Mouse (Mus musculus): ENCODE results near the gene Gm6525. TPM values are rescaled to one million over a fixed set of nuclear protein-coding genes. Genes with fewer than 3 reads are reported as not detected.

Gm6525 gene
- total and polyA plus RNA-seq, 2 experiments from 2014 or later, result 0.29 to 2.1 TPM

DNA sequence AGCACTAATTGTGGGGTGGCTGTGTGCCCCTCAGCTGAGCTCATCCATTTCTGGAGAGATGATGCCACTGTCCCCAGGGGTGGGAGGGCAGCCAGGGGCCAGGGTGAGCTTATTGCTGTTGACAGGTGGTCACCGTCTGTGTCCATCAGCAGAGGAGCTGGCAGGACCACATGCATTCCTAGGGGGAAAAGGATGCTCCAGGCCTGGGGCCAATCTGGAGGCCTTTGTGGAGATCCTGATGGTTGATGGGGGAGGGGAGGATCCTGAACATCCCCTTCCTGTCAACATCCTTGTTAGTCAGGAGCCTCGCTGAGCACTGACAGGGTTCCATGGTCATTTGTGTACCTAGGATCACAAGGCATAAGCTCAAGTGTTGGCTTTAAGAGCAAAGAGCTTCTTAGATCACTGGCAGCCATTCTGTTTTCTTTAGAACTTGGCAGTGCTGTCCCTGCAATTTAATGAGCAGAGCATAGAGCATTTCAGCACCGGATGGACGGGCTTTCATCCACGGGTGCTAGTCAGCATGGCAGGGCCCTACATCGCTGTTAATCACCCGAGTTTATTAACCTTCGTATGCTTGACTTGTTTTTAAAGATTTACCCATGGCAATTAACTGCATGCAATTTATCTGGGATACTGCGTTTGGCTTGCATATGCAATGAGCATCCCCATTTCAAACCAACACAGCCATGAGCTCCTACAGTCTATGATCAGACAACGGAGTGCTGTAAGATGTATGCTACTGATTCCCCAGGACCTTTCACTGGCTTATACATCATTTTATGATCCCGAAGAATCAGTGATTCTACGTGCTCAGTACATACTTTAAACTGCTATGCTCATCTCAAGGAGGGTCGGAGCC is 26.9 kb downstream of the Gm6525 start:
- Histone ChIP-seq H3K36me3 (ENCODE audit: insufficient read depth) (peaks cover 23% of the 10 kb centered on the region), H3K27me3 (ENCODE audit: insufficient read depth, low read length) (no peaks in the 10 kb centered on the region), H3K9me3 (ENCODE audit: low read length) (no peaks in the 10 kb centered on the region), H3K4me3 (ENCODE audit: low read depth, low read length) (no peak overlapping the region), H3K4me2 (ENCODE audit: low read depth) (no peak overlapping the region), H3K27ac (ENCODE audit: low read depth, low read length) (peak overlapping the region; percentile 71), H3K4me1 (ENCODE audit: insufficient read depth) (peaks cover 7% of the 10 kb centered on the region; the same call in 1 of the 2 replicates), H3K9ac (no peak overlapping the region)
- ATAC-seq (peak; percentile 79), DNase-seq (peak; percentile 78)
- 25% methylated on average over 13 of the region's 13 CpGs for WGBS
- no peak for TF ChIP-seq CTCF (IDR thresholded peaks at IDR 0.05; ENCODE audit: low read depth)

DNA sequence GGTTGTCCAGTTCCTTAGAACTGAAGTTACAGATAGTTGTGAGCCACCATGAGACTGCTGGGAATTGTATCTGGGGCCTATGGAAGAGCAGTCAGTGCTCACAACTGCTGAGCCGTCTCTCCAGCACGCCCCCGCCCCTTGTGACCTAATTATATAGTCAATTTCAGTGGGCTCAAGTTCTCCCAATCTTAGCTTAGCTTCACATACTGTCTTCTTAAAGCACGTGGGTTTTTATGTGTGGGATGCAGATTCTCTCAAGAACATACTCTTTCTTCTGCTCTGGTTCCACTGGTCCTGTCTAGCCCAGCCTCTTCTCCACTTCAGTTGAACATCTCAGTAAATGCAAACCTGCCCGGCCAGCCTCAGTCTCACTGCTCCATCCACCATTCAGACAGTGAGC is 30.7 kb downstream of the Gm6525 start:
- H3K27ac ChIP-seq (ENCODE audit: low read depth, low read length), result no peak overlapping the region
- H3K9ac ChIP-seq, result no peak overlapping the region
- 79% methylated on average over 5 of the region's 5 CpGs for WGBS
- no peak for DNase-seq
- H3K36me3 ChIP-seq (ENCODE audit: insufficient read depth), result peaks cover 43% of the 10 kb centered on the region
- no peak overlapping the region for H3K4me3 ChIP-seq (ENCODE audit: low read depth, low read length)
- H3K9me3 ChIP-seq (ENCODE audit: low read length), result no peaks in the 10 kb centered on the region
- no peaks in the 10 kb centered on the region for H3K27me3 ChIP-seq (ENCODE audit: insufficient read depth, low read length)
- no peak overlapping the region for H3K4me2 ChIP-seq (ENCODE audit: low read depth)
- ATAC-seq, result no peak
- no peak for TF ChIP-seq CTCF (IDR thresholded peaks at IDR 0.05; ENCODE audit: low read depth)
- H3K4me1 ChIP-seq (ENCODE audit: insufficient read depth), result peaks cover 7% of the 10 kb centered on the region; the same call in 1 of the 2 replicates

DNA sequence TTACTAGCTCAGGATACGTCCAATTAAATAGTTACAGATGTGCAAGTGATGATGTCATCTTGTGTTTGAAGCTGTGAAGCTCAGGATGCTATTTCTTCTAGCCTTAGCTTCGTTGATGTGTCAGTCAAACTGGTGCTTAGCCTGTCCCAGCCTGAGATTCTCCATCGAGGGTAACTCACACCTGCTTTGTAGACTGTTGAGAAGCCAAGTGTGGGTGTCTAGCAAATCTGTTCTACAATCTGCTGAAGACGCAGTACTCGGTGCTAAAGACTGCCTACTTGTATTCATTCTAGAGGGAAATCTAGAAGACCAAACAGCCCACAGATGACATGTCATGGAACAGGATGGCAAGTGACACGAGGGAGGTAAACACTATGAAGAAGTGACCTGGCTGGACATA is 31.7 kb downstream of the Gm6525 start:
- no peak for TF ChIP-seq CTCF (IDR thresholded peaks at IDR 0.05; ENCODE audit: low read depth)
- no peak overlapping the region for H3K9ac ChIP-seq
- H3K4me2 ChIP-seq (ENCODE audit: low read depth), result no peak overlapping the region
- 73% methylated on average over 6 of the region's 6 CpGs for WGBS
- no peaks in the 10 kb centered on the region for H3K27me3 ChIP-seq (ENCODE audit: insufficient read depth, low read length)
- no peaks in the 10 kb centered on the region for H3K9me3 ChIP-seq (ENCODE audit: low read length)
- no peak overlapping the region for H3K27ac ChIP-seq (ENCODE audit: low read depth, low read length)
- ATAC-seq (no peak), DNase-seq (peak; percentile 26)
- H3K36me3 ChIP-seq (ENCODE audit: insufficient read depth), result peaks cover 46% of the 10 kb centered on the region
- peaks cover 7% of the 10 kb centered on the region; the same call in 1 of the 2 replicates for H3K4me1 ChIP-seq (ENCODE audit: insufficient read depth)
- H3K4me3 ChIP-seq (ENCODE audit: low read depth, low read length), result no peak overlapping the region

DNA sequence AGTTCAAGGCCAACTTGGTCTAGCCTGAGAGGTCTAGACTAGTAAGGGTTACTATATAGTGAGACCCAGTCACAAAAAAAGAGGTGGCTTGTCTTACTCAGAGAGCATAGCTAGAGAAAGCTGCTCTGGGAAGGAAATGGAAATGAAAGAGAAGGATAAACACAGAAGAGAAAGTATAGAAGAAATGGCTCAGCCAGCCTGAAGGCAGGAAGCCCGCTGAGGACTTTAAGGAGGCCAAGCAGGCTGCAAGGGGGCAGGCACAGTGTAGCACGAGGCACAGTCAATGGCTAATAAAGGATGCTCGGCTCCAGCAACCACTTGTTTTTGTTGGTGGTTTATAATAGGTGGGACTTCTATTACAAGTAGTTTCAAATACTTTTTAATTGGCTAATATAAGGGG is 32.2 kb downstream of the Gm6525 start:
- WGBS, result 73% methylated on average over 3 of the region's 3 CpGs
- Histone ChIP-seq H3K9me3 (ENCODE audit: low read length) (no peaks in the 10 kb centered on the region), H3K4me2 (ENCODE audit: low read depth) (no peak overlapping the region), H3K36me3 (ENCODE audit: insufficient read depth) (peaks cover 46% of the 10 kb centered on the region), H3K4me3 (ENCODE audit: low read depth, low read length) (no peak overlapping the region), H3K9ac (no peak overlapping the region), H3K4me1 (ENCODE audit: insufficient read depth) (peaks cover 7% of the 10 kb centered on the region; the same call in 1 of the 2 replicates), H3K27me3 (ENCODE audit: insufficient read depth, low read length) (no peaks in the 10 kb centered on the region), H3K27ac (ENCODE audit: low read depth, low read length) (no peak overlapping the region)
- TF ChIP-seq CTCF (IDR thresholded peaks at IDR 0.05; ENCODE audit: low read depth), result no peak
- DNase-seq (no peak), ATAC-seq (no peak)

DNA sequence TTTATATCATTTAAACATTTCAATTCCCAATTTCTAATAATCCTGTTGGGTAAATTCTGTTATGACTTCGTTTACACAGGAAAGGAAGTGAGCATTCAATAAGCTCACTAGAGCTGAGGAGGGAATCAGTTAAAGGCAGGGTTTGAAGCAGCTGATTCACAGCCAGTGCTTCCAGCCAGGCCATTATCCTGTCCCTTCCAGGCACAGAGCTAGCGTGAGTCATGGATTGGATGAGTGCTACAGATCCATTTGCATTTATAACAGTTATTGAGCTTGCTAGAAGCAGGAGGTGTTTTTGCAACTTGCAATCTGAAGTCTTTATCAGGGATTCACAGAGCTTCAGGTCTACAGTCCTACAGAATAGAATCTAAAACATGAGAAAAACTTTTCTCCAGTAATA is 33.5 kb downstream of the Gm6525 start:
- 35% methylated on average over 2 of the region's 2 CpGs for WGBS
- ATAC-seq, result peak; percentile 58; the same call in 1 of the 2 replicates
- H3K36me3 ChIP-seq (ENCODE audit: insufficient read depth), result peaks cover 46% of the 10 kb centered on the region

DNA sequence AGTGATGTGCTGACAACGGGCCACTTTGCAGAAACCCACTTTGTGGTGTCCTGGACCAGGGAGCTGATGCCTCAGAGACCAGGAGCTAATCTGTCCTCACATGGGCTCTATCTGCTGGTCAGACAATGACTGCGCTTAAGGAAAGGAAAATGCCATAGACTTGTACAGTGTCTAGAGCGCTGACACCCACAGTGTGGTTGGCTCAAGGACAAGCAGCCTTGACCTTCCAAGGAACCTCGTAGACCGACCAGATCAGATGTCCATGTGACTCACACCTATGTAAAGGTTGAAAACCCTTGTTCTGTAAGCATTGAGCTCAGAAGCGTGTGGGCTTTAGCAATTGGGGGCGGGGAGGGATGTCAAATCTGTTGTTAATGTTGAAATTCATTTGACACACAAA is 34.6 kb downstream of the Gm6525 start:
- TF ChIP-seq CTCF (IDR thresholded peaks at IDR 0.05; ENCODE audit: low read depth), result no peak
- peaks cover 46% of the 10 kb centered on the region for H3K36me3 ChIP-seq (ENCODE audit: insufficient read depth)
- DNase-seq (no peak), ATAC-seq (no peak)
- H3K9me3 ChIP-seq (ENCODE audit: low read length), result no peaks in the 10 kb centered on the region
- no peaks in the 10 kb centered on the region for H3K4me1 ChIP-seq (ENCODE audit: insufficient read depth)
- WGBS, result 97% methylated on average over 7 of the region's 7 CpGs
- no peak overlapping the region for H3K4me2 ChIP-seq (ENCODE audit: low read depth)
- no peaks in the 10 kb centered on the region for H3K27me3 ChIP-seq (ENCODE audit: insufficient read depth, low read length)
- H3K4me3 ChIP-seq (ENCODE audit: low read depth, low read length), result no peak overlapping the region
- H3K27ac ChIP-seq (ENCODE audit: low read depth, low read length), result no peak overlapping the region
- H3K9ac ChIP-seq, result no peak overlapping the region

More for the DNA sequence above, 33.5 kb downstream of the Gm6525 start:
- Histone ChIP-seq H3K27ac (ENCODE audit: low read depth, low read length) (no peak overlapping the region), H3K4me3 (ENCODE audit: low read depth, low read length) (no peak overlapping the region), H3K9me3 (ENCODE audit: low read length) (no peaks in the 10 kb centered on the region), H3K9ac (no peak overlapping the region), H3K27me3 (ENCODE audit: insufficient read depth, low read length) (no peaks in the 10 kb centered on the region), H3K4me2 (ENCODE audit: low read depth) (no peak overlapping the region), H3K4me1 (ENCODE audit: insufficient read depth) (no peaks in the 10 kb centered on the region)
- no peak for TF ChIP-seq CTCF (IDR thresholded peaks at IDR 0.05; ENCODE audit: low read depth)
- DNase-seq, result no peak

DNA sequence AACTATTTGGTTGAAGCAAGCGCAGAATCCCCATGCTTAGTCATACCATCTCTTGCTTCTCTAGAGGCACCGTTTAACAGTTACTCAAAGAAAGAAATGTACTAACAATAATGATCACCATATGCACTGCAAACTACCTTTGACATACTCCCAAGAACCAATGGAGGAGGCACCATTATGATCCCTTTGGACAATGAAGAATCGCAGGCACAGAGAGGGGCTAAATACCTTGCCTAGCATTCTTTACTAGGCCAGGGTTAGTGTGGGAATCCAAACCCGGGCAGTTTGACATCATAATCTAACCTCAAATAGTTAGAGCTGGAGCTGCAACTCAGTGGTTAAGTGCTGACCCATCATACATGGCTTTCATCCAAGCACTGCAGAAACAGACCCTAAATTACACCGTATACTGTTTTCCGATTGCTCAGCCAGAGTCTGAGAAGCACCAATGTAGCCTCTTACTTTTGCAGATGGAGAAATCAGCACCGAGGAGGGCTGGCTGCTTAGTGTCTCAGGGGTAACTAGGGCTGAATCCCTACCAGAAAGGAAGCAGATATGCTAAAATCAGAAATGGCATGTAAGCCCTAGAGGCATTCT is 35.1 kb downstream of the Gm6525 start:
- Histone ChIP-seq H3K4me3 (ENCODE audit: low read depth, low read length) (no peak overlapping the region), H3K9ac (no peak overlapping the region), H3K27ac (ENCODE audit: low read depth, low read length) (no peak overlapping the region), H3K4me2 (ENCODE audit: low read depth) (no peak overlapping the region), H3K9me3 (ENCODE audit: low read length) (no peaks in the 10 kb centered on the region), H3K27me3 (ENCODE audit: insufficient read depth, low read length) (no peaks in the 10 kb centered on the region), H3K4me1 (ENCODE audit: insufficient read depth) (no peaks in the 10 kb centered on the region), H3K36me3 (ENCODE audit: insufficient read depth) (peaks cover 46% of the 10 kb centered on the region)
- ATAC-seq, result no peak
- no peak for TF ChIP-seq CTCF (IDR thresholded peaks at IDR 0.05; ENCODE audit: low read depth)
- DNase-seq, result no peak
- 78% methylated on average over 7 of the region's 7 CpGs for WGBS

Data from forebrain, postnatal 0 days (tissue).